Mouse (Mus musculus) megakaryocyte, embryonic 14.5 days (primary cell): ENCODE data around the gene Serpinb11.

Experiments
- FLI1 ChIP-seq: IDR thresholded peaks from 2 replicates; pipeline ENCODE4 v1.6.1; 2012; ENCODE audit warnings: low read length, inconsistent platforms, mixed read lengths
- GATA1 ChIP-seq: IDR thresholded peaks from 3 replicates; pipeline ENCODE4 v1.6.1; 2012; ENCODE audit warnings: mixed read lengths, low read length, inconsistent platforms, borderline replicate concordance

GRCm38 (mm10) chr1:107399355-107399754 lies 38.4 kb downstream of the Serpinb11 start, which contains the start of gene Serpinb7:
- TF ChIP-seq GATA1 (no peak), FLI1 (no peak)
